Mouse (Mus musculus) adrenal gland, adult 2 months (tissue): ENCODE results near the gene Col25a1. TPM values are rescaled to one million over a fixed set of nuclear protein-coding genes. Genes with fewer than 3 reads are reported as not detected.

Source experiments
- DNase-seq: peaks from one replicate; pipeline ENCODE4 v3.0.0; 2021
- polyA plus RNA-seq: library from polyadenylated mRNA; depleted of rRNA; stranded (reverse); fragments of >200 nt; gene quantifications from 2 replicates; pipeline ENCODE4 v1.2.3, GENCODE M21; 2012; rRNA removed
- total RNA-seq, 2 experiments: library from RNA; stranded (reverse); gene quantifications; 2 replicates each; pipeline ENCODE4 v1.2.3; 2021

The Col25a1 gene
- total and polyA plus RNA-seq, 3 experiments, result 0.43 to 4.5 (median 3.5) TPM

DNA sequence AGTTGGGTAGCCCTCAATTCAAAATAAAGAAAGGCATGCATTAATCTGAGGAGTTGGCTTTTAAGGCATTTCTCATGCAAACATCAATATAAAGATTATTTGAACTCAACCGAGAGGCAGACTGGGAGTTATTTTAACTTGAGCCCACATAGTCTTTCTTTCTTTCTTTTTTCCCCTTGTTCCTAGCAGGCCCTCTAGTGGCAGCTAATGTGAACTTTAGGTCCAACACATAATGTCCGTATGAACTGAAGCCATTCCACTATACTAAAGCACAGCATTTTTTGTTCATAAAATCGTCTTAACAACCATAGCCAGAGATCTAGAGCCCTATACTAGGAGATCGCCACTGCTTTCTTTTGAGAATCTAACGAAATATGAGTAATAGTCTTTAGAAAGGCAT lies 443.4 kb downstream of the Col25a1 start:
- peak; percentile 39 for DNase-seq

DNA sequence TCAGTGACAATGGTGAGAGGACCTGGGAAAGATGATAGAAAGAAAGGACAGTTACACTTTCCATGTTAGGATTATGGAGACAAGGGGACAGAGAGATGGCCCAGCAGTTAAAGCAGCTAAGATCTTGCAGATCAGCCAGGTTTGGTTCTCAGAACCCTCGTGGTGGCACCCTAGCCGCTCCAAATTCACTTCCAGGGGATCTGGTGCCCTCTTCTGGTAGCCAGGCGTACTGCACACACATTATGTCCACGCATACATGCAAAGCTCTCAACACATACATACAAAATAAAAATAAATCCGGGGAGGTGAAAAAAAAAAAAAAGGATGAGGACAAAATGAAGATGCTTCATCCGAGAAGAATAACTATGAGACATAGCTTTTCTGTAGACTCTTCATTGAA lies 445.4 kb downstream of the Col25a1 start:
- no peak for DNase-seq

DNA sequence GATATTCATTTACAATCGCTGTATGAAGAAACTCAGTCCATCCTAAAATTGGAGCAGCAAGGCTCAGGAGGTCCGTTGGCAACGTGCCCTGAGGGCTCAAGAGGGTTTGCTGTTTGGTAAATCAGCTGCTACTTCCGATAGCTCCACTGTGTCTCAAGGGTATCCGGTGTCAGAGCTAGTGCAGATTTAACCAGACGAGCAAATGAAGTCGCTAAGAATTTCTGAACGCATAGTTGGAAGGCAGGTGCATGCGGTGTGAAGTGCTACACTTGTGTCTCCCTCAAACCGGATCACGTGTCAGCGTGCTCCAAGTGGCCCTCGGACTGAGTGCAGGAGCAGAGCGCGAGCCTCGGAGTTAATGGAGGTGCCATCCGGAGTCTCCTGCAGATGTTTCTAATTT lies 448.2 kb downstream of the Col25a1 start:
- no peak for DNase-seq

GRCm38 (mm10) chr3:130581577-130581976 lies 450.3 kb downstream of the Col25a1 start:
- DNase-seq, result peak; percentile 32

- no peak for DNase-seq
Observed at GRCm38 (mm10) chr3:130582903-130583664, 451.8 kb downstream of the Col25a1 start.

GRCm38 (mm10) chr3:130584007-130584406 lies 452.7 kb downstream of the Col25a1 start:
- DNase-seq, result no peak

- DNase-seq, result no peak
Observed at GRCm38 (mm10) chr3:130595050-130595449, 463.7 kb downstream of the Col25a1 start.

GRCm38 (mm10) chr3:130601491-130601890 lies 470.2 kb downstream of the Col25a1 start:
- DNase-seq, result no peak

- peak; percentile 49 for DNase-seq
Observed at GRCm38 (mm10) chr3:130607924-130608323, 476.6 kb downstream of the Col25a1 start.

- DNase-seq, result no peak
Observed at GRCm38 (mm10) chr3:130614444-130614843, 483.1 kb downstream of the Col25a1 start.

- no peak for DNase-seq
Observed at GRCm38 (mm10) chr3:130615625-130616024, 484.3 kb downstream of the Col25a1 start.

- DNase-seq, result peak; percentile 66
Observed at GRCm38 (mm10) chr3:130617439-130617898, 486.2 kb downstream of the Col25a1 start, which contains the start of gene Etnppl. Gene Etnppl, plus strand, starts transcription at chr3:130617448.

GRCm38 (mm10) chr3:130620517-130621146 lies 489.3 kb downstream of the Col25a1 start:
- no peak for DNase-seq

GRCm38 (mm10) chr3:130628358-130628757 lies 497.1 kb downstream of the Col25a1 start:
- no peak for DNase-seq

DNA sequence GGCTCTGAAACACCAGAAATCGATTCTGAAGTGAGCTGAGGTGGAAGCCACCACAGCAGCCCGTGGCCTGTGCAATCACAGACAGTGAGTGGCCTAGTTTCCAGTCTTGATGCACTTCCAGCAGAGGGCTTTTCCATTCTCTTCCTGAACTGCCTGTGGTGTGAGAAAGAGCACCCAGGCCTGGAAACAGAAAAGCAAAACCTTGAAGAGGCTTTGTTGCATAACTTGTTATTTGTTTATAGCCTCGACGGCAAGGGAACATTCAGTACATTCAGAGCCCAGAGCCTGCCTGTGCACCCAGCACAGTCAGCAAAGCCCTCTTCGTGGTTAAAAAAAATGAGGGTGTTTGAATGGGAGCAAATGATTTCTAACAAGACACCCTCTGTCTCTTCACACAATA lies 502.6 kb downstream of the Col25a1 start:
- peak; percentile 45 for DNase-seq

DNA sequence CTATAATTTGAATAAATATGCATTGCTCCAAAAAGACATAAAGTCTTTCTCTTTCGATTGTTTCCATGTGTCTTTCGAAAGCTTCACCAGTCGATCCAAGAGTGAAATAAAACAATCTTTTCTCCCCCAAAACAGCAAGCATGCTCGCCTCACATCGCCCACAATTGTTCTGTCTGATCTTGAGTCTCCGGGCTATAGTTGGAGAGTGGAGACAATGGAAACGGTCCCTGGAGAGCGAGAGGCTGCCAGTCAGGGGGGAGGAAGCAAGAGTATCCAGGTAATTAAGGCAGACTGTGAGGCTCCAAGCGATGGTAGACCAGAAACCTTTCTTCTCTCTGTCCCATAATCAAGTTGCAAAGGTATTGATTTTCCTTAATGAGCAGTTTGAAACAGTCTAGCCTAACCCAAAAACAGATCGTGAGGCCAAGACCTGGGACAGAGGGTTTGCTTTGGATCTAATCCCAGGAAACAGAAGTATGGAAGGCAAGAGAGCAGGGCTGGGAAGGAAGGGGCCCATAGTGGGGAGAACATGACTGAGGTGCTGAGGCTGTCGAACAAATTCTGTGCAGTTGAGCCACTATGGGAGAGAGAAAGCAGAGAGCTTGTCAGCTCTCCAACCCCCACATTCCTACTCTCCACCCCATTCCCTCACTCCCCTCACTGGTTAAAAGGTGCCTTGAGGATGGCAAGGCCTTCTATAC lies 515.0 kb downstream of the Col25a1 start:
- no peak for DNase-seq

Other genes with a start within 250 kb of the Col25a1 start
- 10 to 100 TPM; 42.3 to 42.4 TPM for gene Casp6, start 230.1 kb upstream of the Col25a1 start, total RNA-seq
- 29.5 and 33.8 TPM in 2 replicates for gene Casp6, start 230.1 kb upstream of the Col25a1 start, polyA plus RNA-seq
- gene Mcub, start 161.3 kb upstream of the Col25a1 start, total RNA-seq, result 10 to 100 TPM in 1 of 2 experiments, 1 to 10 TPM in 1; 7.9 to 15.3 TPM
- 6.9 and 7.7 TPM in 2 replicates for gene Mcub, start 161.3 kb upstream of the Col25a1 start, polyA plus RNA-seq
- 10 to 100 TPM; 50.5 to 74.0 TPM for gene Sec24b, start 69.9 kb upstream of the Col25a1 start, total RNA-seq
- 76.3 and 82.5 TPM in 2 replicates for gene Sec24b, start 69.9 kb upstream of the Col25a1 start, polyA plus RNA-seq